ENCODE assay signal across 9 mouse cellular contexts in genomic region chr9:119352060-119352459, GRCm38 (mm10). TPM values are rescaled to one million over a fixed set of nuclear protein-coding genes. Genes with fewer than 3 reads are reported as not detected.
DNase-seq lines count a peak whose midpoint lies in the region; ATAC-seq and TF ChIP-seq lines count a peak whose summit lies in the region.
"Had no signal": no experiment of that assay in that cellular context is flagged by ENCODE, and none has a peak within 500 bp of the region (broad histone marks: within the 10 kb centered on the region; RNA-seq: fewer than 3 reads in every experiment).

No protein-coding gene starts in this region.

- no peak overlapping the region for H3K9ac ChIP-seq in heart, embryonic 14.5 days (ENCODE audit: low read length)
- no peak overlapping the region for H3K9ac ChIP-seq in kidney, embryonic 16.5 days (replicated peaks; ENCODE audit: low read length)
- H3K9ac ChIP-seq in liver, embryonic 13.5 days: no peak overlapping the region
- no peak overlapping the region for H3K9ac ChIP-seq in stomach, embryonic 16.5 days (ENCODE audit: low read length)
- H3K9ac ChIP-seq: embryonic facial prominence, embryonic 13.5 days had no signal

- no peaks in the 10 kb centered on the region for H3K9me3 ChIP-seq in heart, embryonic 14.5 days (ENCODE audit: control insufficient read depth, low read length)
- no peaks in the 10 kb centered on the region for H3K9me3 ChIP-seq in kidney, embryonic 16.5 days (ENCODE audit: low read length)
- H3K9me3 ChIP-seq in liver, embryonic 13.5 days (replicated peaks): no peaks in the 10 kb centered on the region
- no peaks in the 10 kb centered on the region for H3K9me3 ChIP-seq in stomach, embryonic 16.5 days (replicated peaks; ENCODE audit: control insufficient read depth, low read length)
- H3K9me3 ChIP-seq: embryonic facial prominence, embryonic 13.5 days had no signal

- H3K27me3 ChIP-seq in heart, embryonic 14.5 days (ENCODE audit: control insufficient read depth, insufficient read depth, low read length): no peaks in the 10 kb centered on the region
- no peaks in the 10 kb centered on the region for H3K27me3 ChIP-seq in kidney, embryonic 16.5 days (ENCODE audit: insufficient read depth, low read length)
- no peaks in the 10 kb centered on the region for H3K27me3 ChIP-seq in liver, embryonic 13.5 days
- no peaks in the 10 kb centered on the region for H3K27me3 ChIP-seq in stomach, embryonic 16.5 days (ENCODE audit: control insufficient read depth, insufficient read depth, low read length)
- H3K27me3 ChIP-seq: embryonic facial prominence, embryonic 13.5 days had no signal

- no peak for TF ChIP-seq POLR2A in bone marrow macrophage, adult 2 months (IDR thresholded peaks at IDR 0.05; ENCODE audit: borderline replicate concordance, low read depth, low read length)

- DNase-seq in liver, embryonic 13.5 days: peak; percentile 64
- peak; percentile 52 to 76 for DNase-seq in natural killer cell, adult 2 months (ENCODE audit: low spot score in 2 of 2)

- H3K4me3 ChIP-seq in bone marrow macrophage, adult 2 months (ENCODE audit: insufficient read depth, low read length): no peak overlapping the region
- H3K4me3 ChIP-seq in heart, embryonic 14.5 days (ENCODE audit: control insufficient read depth in 1 of 2, insufficient read depth in 1 of 2, low read depth in 1 of 2, low read length in 2 of 2): no peak overlapping the region
- H3K4me3 ChIP-seq in kidney, embryonic 16.5 days (ENCODE audit: low read length): no peak overlapping the region
- H3K4me3 ChIP-seq in liver, embryonic 13.5 days (replicated peaks): no peak overlapping the region
- no peak overlapping the region for H3K4me3 ChIP-seq in stomach, embryonic 16.5 days (replicated peaks; ENCODE audit: low read length)
- H3K4me3 ChIP-seq: embryonic facial prominence, embryonic 13.5 days had no signal

- H3K4me2 ChIP-seq in heart, embryonic 14.5 days (ENCODE audit: low read length): no peak overlapping the region
- no peak overlapping the region for H3K4me2 ChIP-seq in kidney, embryonic 16.5 days (replicated peaks; ENCODE audit: low read depth, low read length)
- H3K4me2 ChIP-seq in liver, embryonic 13.5 days: no peak overlapping the region
- H3K4me2 ChIP-seq in stomach, embryonic 16.5 days (ENCODE audit: low read depth, low read length): no peak overlapping the region
- H3K4me2 ChIP-seq: embryonic facial prominence, embryonic 13.5 days had no signal

- H3K4me1 ChIP-seq in bone marrow macrophage, adult 2 months (ENCODE audit: control insufficient read depth, insufficient read depth, low read length): no peaks in the 10 kb centered on the region
- H3K4me1 ChIP-seq in heart, embryonic 14.5 days (ENCODE audit: control insufficient read depth in 2 of 2, insufficient read depth in 2 of 2, low read length in 2 of 2): no peaks in the 10 kb centered on the region; a peak in 1 of 4 replicates
- peaks cover 8% of the 10 kb centered on the region for H3K4me1 ChIP-seq in kidney, embryonic 16.5 days (ENCODE audit: insufficient read depth, low read length)
- 0 out of 2 replicates have a peak, but pooled peaks cover 2% of the 10 kb centered on the region for H3K4me1 ChIP-seq in liver, embryonic 13.5 days (replicated peaks)
- no peaks in the 10 kb centered on the region; the same call in 1 of the 2 replicates for H3K4me1 ChIP-seq in stomach, embryonic 16.5 days (ENCODE audit: control insufficient read depth, insufficient read depth, low read length)
- H3K4me1 ChIP-seq: embryonic facial prominence, embryonic 13.5 days had no signal

- 22% methylated on average over 4 of the region's 4 CpGs for WGBS in heart, embryonic 14.5 days
- 26% methylated on average over 4 of the region's 4 CpGs for whole genome bisulfite sequencing in kidney, embryonic 16.5 days
- WGBS in liver, embryonic 13.5 days (ENCODE audit: insufficient replicate concordance): 22% methylated on average over 4 of the region's 4 CpGs
- WGBS in stomach, embryonic 16.5 days: 27% methylated on average over 4 of the region's 4 CpGs

- peaks cover 36% of the 10 kb centered on the region for H3K36me3 ChIP-seq in heart, embryonic 14.5 days (ENCODE audit: control insufficient read depth, insufficient read depth, low read length)
- peaks cover 26% of the 10 kb centered on the region for H3K36me3 ChIP-seq in kidney, embryonic 16.5 days (ENCODE audit: insufficient read depth, low read length)
- H3K36me3 ChIP-seq in liver, embryonic 13.5 days: peaks cover 30% of the 10 kb centered on the region
- H3K36me3 ChIP-seq in stomach, embryonic 16.5 days (ENCODE audit: control insufficient read depth, insufficient read depth, low read length): peaks cover 13% of the 10 kb centered on the region; the same call in 1 of the 2 replicates

- no peak overlapping the region for H3K27ac ChIP-seq in bone marrow macrophage, adult 2 months (ENCODE audit: insufficient read depth, low read depth, low read length)
- no peak overlapping the region for H3K27ac ChIP-seq in heart, embryonic 14.5 days (replicated peaks in 1 of 2; ENCODE audit: control insufficient read depth in 1 of 2, insufficient read depth in 1 of 2, low read depth in 2 of 2, low read length in 2 of 2)
- H3K27ac ChIP-seq in kidney, embryonic 16.5 days (ENCODE audit: low read length): no peak overlapping the region
- no peak overlapping the region for H3K27ac ChIP-seq in liver, embryonic 13.5 days
- H3K27ac ChIP-seq in stomach, embryonic 16.5 days (ENCODE audit: low read length): no peak overlapping the region
- H3K27ac ChIP-seq: embryonic facial prominence, embryonic 13.5 days had no signal

- TF ChIP-seq CTCF in bone marrow macrophage, adult 2 months (IDR thresholded peaks at IDR 0.05; ENCODE audit: low read depth, low read length): peak; percentile 65

- ATAC-seq in CD4-positive, CD25-positive, alpha-beta regulatory T cell, adult 4 months: peak; percentile 81
- ATAC-seq in erythroid progenitor cell, adult 5-6 weeks (replicated peaks; ENCODE audit: low FRiP score, poor library complexity, severe bottlenecking): peak; percentile 70; the same call in 1 of the 2 replicates
- ATAC-seq in heart, embryonic 14.5 days (ENCODE audit: insufficient number of reproducible peaks, insufficient read depth, low FRiP score, low read depth): peak; percentile 58; the same call in 1 of the 2 replicates
- peak; percentile 73 for ATAC-seq in kidney, embryonic 16.5 days (ENCODE audit: low FRiP score, low TSS enrichment)
- peak; percentile 71 for ATAC-seq in liver, embryonic 13.5 days (ENCODE audit: low read depth)
- ATAC-seq in stomach, embryonic 16.5 days (ENCODE audit: insufficient read depth, low FRiP score): peak; percentile 78; the same call in 1 of the 2 replicates

RNA-seq across cellular contexts. Expression of gene Xylb, which starts 5.1 kb away (rescaled TPM):
- under 1 TPM; 0.48 to 0.54 TPM for polyA plus RNA-seq in CD4-positive, CD25-positive, alpha-beta regulatory T cell, adult 4 months (2017; shearing (Covaris generic))
- 5.5 and 6.1 TPM in 2 replicates for polyA plus RNA-seq in bone marrow macrophage, adult 2 months (2012; ENCODE audit: insufficient read depth, insufficient read length, missing spikeins)
- total RNA-seq in erythroid progenitor cell, adult 5-6 weeks (2015; ENCODE audit: low replicate concordance): not detected in 2 replicates
- not detected in 2 replicates for total RNA-seq in erythroid progenitor cell, adult 5-6 weeks (2017; ENCODE audit: low replicate concordance)
- polyA plus RNA-seq in heart, embryonic 14.5 days (2014; fragmentation: Nextera tagmentation; extraction: Ambion mirVana): 1.2 and 2.0 TPM in 2 replicates
- polyA plus RNA-seq in kidney, embryonic 16.5 days (2015; fragmentation: Nextera tagmentation; extraction: Ambion mirVana): 34.7 and 35.8 TPM in 2 replicates
- polyA plus RNA-seq in liver, embryonic 13.5 days (2015; fragmentation: Nextera tagmentation; extraction: Ambion mirVana): 3.6 and 4.7 TPM in 2 replicates
- polyA plus RNA-seq in stomach, embryonic 16.5 days (2015; fragmentation: Nextera tagmentation; extraction: Ambion mirVana): 7.0 and 8.5 TPM in 2 replicates

RNA-seq across cellular contexts. Expression of gene Myd88, which starts 10.8 kb away (rescaled TPM):
- polyA plus RNA-seq in CD4-positive, CD25-positive, alpha-beta regulatory T cell, adult 4 months (2017; shearing (Covaris generic)): 10 to 100 TPM; 63.4 to 74.5 TPM
- polyA plus RNA-seq in bone marrow macrophage, adult 2 months (2012; ENCODE audit: insufficient read depth, insufficient read length, missing spikeins): 83.8 and 93.5 TPM in 2 replicates
- total RNA-seq in erythroid progenitor cell, adult 5-6 weeks (2015; ENCODE audit: low replicate concordance): 22.6 and 25.9 TPM in 2 replicates
- total RNA-seq in erythroid progenitor cell, adult 5-6 weeks (2017; ENCODE audit: low replicate concordance): 5.9 and 14.0 TPM in 2 replicates
- 13.2 and 14.9 TPM in 2 replicates for polyA plus RNA-seq in heart, embryonic 14.5 days (2014; fragmentation: Nextera tagmentation; extraction: Ambion mirVana)
- polyA plus RNA-seq in kidney, embryonic 16.5 days (2015; fragmentation: Nextera tagmentation; extraction: Ambion mirVana): 30.0 and 30.9 TPM in 2 replicates
- 18.6 and 21.7 TPM in 2 replicates for polyA plus RNA-seq in liver, embryonic 13.5 days (2015; fragmentation: Nextera tagmentation; extraction: Ambion mirVana)
- 43.2 and 46.7 TPM in 2 replicates for polyA plus RNA-seq in stomach, embryonic 16.5 days (2015; fragmentation: Nextera tagmentation; extraction: Ambion mirVana)

RNA-seq across cellular contexts. Expression of gene Acaa1a, which starts 12.6 kb away (rescaled TPM):
- polyA plus RNA-seq in CD4-positive, CD25-positive, alpha-beta regulatory T cell, adult 4 months (2017; shearing (Covaris generic)): 10 to 100 TPM; 38.7 to 55.1 TPM
- 99.1 and 103 TPM in 2 replicates for polyA plus RNA-seq in bone marrow macrophage, adult 2 months (2012; ENCODE audit: insufficient read depth, insufficient read length, missing spikeins)
- 5.9 and 10.8 TPM in 2 replicates for total RNA-seq in erythroid progenitor cell, adult 5-6 weeks (2015; ENCODE audit: low replicate concordance)
- total RNA-seq in erythroid progenitor cell, adult 5-6 weeks (2017; ENCODE audit: low replicate concordance): 5.2 and 5.4 TPM in 2 replicates
- polyA plus RNA-seq in heart, embryonic 14.5 days (2014; fragmentation: Nextera tagmentation; extraction: Ambion mirVana): 78.3 and 81.6 TPM in 2 replicates
- 142 and 152 TPM in 2 replicates for polyA plus RNA-seq in kidney, embryonic 16.5 days (2015; fragmentation: Nextera tagmentation; extraction: Ambion mirVana)
- 39.6 and 40.2 TPM in 2 replicates for polyA plus RNA-seq in liver, embryonic 13.5 days (2015; fragmentation: Nextera tagmentation; extraction: Ambion mirVana)
- polyA plus RNA-seq in stomach, embryonic 16.5 days (2015; fragmentation: Nextera tagmentation; extraction: Ambion mirVana): 131 and 139 TPM in 2 replicates

RNA-seq across cellular contexts. Expression of gene Slc22a14, which starts 13.3 kb away (rescaled TPM):
- not detected for polyA plus RNA-seq in CD4-positive, CD25-positive, alpha-beta regulatory T cell, adult 4 months (2017; shearing (Covaris generic))
- polyA plus RNA-seq in bone marrow macrophage, adult 2 months (2012; ENCODE audit: insufficient read depth, insufficient read length, missing spikeins): not detected in 2 replicates
- not detected in 2 replicates for total RNA-seq in erythroid progenitor cell, adult 5-6 weeks (2015; ENCODE audit: low replicate concordance)
- total RNA-seq in erythroid progenitor cell, adult 5-6 weeks (2017; ENCODE audit: low replicate concordance): not detected in 2 replicates
- polyA plus RNA-seq in heart, embryonic 14.5 days (2014; fragmentation: Nextera tagmentation; extraction: Ambion mirVana): not detected in 2 replicates
- 0.08 and 0.12 TPM in 2 replicates for polyA plus RNA-seq in kidney, embryonic 16.5 days (2015; fragmentation: Nextera tagmentation; extraction: Ambion mirVana)
- polyA plus RNA-seq in liver, embryonic 13.5 days (2015; fragmentation: Nextera tagmentation; extraction: Ambion mirVana): not detected in 2 replicates
- not detected in 2 replicates for polyA plus RNA-seq in stomach, embryonic 16.5 days (2015; fragmentation: Nextera tagmentation; extraction: Ambion mirVana)
- polyA plus RNA-seq: embryonic facial prominence, embryonic 13.5 days had no signal

RNA-seq across cellular contexts. Expression of gene Oxsr1, which starts 29.8 kb away (rescaled TPM):
- 1 to 10 TPM; 7.6 to 8.0 TPM for polyA plus RNA-seq in CD4-positive, CD25-positive, alpha-beta regulatory T cell, adult 4 months (2017; shearing (Covaris generic))
- polyA plus RNA-seq in bone marrow macrophage, adult 2 months (2012; ENCODE audit: insufficient read depth, insufficient read length, missing spikeins): 27.8 and 29.2 TPM in 2 replicates
- total RNA-seq in erythroid progenitor cell, adult 5-6 weeks (2015; ENCODE audit: low replicate concordance): 20.9 and 48.6 TPM in 2 replicates
- total RNA-seq in erythroid progenitor cell, adult 5-6 weeks (2017; ENCODE audit: low replicate concordance): 35.0 and 37.1 TPM in 2 replicates
- 10.2 and 11.7 TPM in 2 replicates for polyA plus RNA-seq in heart, embryonic 14.5 days (2014; fragmentation: Nextera tagmentation; extraction: Ambion mirVana)
- 12.2 and 13.2 TPM in 2 replicates for polyA plus RNA-seq in kidney, embryonic 16.5 days (2015; fragmentation: Nextera tagmentation; extraction: Ambion mirVana)
- polyA plus RNA-seq in liver, embryonic 13.5 days (2015; fragmentation: Nextera tagmentation; extraction: Ambion mirVana): 6.0 and 6.5 TPM in 2 replicates
- 11.7 TPM in 2 replicates for polyA plus RNA-seq in stomach, embryonic 16.5 days (2015; fragmentation: Nextera tagmentation; extraction: Ambion mirVana)
